Mouse (Mus musculus) myocyte (in vitro differentiated cells): ENCODE measurements at regions not wholly inside any gene's neighbourhood (a gene's known extent, or its start where the extent isn't known, plus 50 kb on each side); places are given as distances from the start of the nearest gene placed in this dataset.

Experiments
- H3K27me3 ChIP-seq: one replicate; pipeline ENCODE4 v1.6.1; 2011; ENCODE audit not compliant: control insufficient read depth, insufficient read depth, insufficient read length
- H3K36me3 ChIP-seq: one replicate; pipeline ENCODE4 v1.6.1; 2011; ENCODE audit not compliant: control insufficient read depth, insufficient read depth
- H3K4me2 ChIP-seq: one replicate; pipeline ENCODE4 v1.6.1; 2011; ENCODE audit warnings: low read depth, control low read depth
- H3K4me3 ChIP-seq: one replicate; pipeline ENCODE4 v1.5.1; 2011; ENCODE audit warnings: mild to moderate bottlenecking, control low read depth, moderate library complexity
- H3K79me2 ChIP-seq: one replicate; pipeline ENCODE4 v1.6.1; 2011; ENCODE audit not compliant: control insufficient read depth, insufficient read depth
- H3ac ChIP-seq: one replicate; pipeline ENCODE4 v1.6.1; 2011; ENCODE audit not compliant: control insufficient read depth, insufficient read length
- CEBPB ChIP-seq: IDR thresholded peaks from 2 replicates; pipeline ENCODE4 v1.6.1; 2011; ENCODE audit warnings: mild to moderate bottlenecking, moderate library complexity; ENCODE audit not compliant: poor library complexity, insufficient read depth, severe bottlenecking
- E2F4 ChIP-seq: IDR thresholded peaks from one replicate; pipeline ENCODE4 v1.6.1; 2011; ENCODE audit warnings: mild to moderate bottlenecking, control low read depth, moderate library complexity; ENCODE audit not compliant: insufficient read depth
- MAX ChIP-seq: IDR thresholded peaks from one replicate; pipeline ENCODE4 v1.6.1; 2011; ENCODE audit warnings: low read depth, mild to moderate bottlenecking, control low read depth
- MYOD1 ChIP-seq, 3 experiments: IDR thresholded peaks; one replicate each; pipeline ENCODE4 v1.6.1; 2011; ENCODE audit warnings: control low read depth in 2 of 3, low read depth in 2 of 3, mild to moderate bottlenecking in 2 of 3, moderate library complexity in 1 of 3; ENCODE audit not compliant: insufficient read length in 2 of 3, control insufficient read depth in 1 of 3
- MYOG ChIP-seq, 3 experiments: IDR thresholded peaks; one replicate each; pipeline ENCODE4 v1.6.1; 2011; ENCODE audit warnings: control low read depth in 2 of 3, low read depth in 2 of 3, mild to moderate bottlenecking in 2 of 3; ENCODE audit not compliant: insufficient read length in 2 of 3, control insufficient read depth in 1 of 3, insufficient read depth in 1 of 3
- POLR2A ChIP-seq: IDR thresholded peaks from one replicate; pipeline ENCODE4 v1.6.1; 2011; ENCODE audit warnings: low read depth, mild to moderate bottlenecking, control low read depth, moderate library complexity; ENCODE audit not compliant: insufficient read length
- POLR2AphosphoS2 ChIP-seq: IDR thresholded peaks from one replicate; pipeline ENCODE4 v1.6.1; 2011; ENCODE audit warnings: low read depth, control low read depth; ENCODE audit not compliant: insufficient read length
- REST ChIP-seq: IDR thresholded peaks from one replicate; pipeline ENCODE4 v1.6.1; 2011; ENCODE audit warnings: mild to moderate bottlenecking, control low read depth, moderate library complexity; ENCODE audit not compliant: insufficient read depth, insufficient read length
- SRF ChIP-seq: IDR thresholded peaks from one replicate; pipeline ENCODE4 v1.6.1; 2011; ENCODE audit warnings: low read depth; ENCODE audit not compliant: control insufficient read depth, insufficient read length
- TCF12 ChIP-seq: IDR thresholded peaks from one replicate; pipeline ENCODE4 v1.6.1; 2011; ENCODE audit warnings: mild to moderate bottlenecking, control low read depth; ENCODE audit not compliant: poor library complexity, insufficient read depth, severe bottlenecking
- TCF3 ChIP-seq: IDR thresholded peaks from one replicate; pipeline ENCODE4 v1.6.1; 2011; ENCODE audit warnings: low read depth, control low read depth; ENCODE audit not compliant: insufficient read length
- USF1 ChIP-seq: IDR thresholded peaks from one replicate; pipeline ENCODE4 v1.6.1; 2011; ENCODE audit warnings: low read depth, mild to moderate bottlenecking, control low read depth, moderate library complexity

GRCm38 (mm10) chr10:98684195-98684594 is 230.0 kb upstream of the Atp2b1 start:
- H3K79me2 ChIP-seq = no peaks in the 10 kb centered on the region
- no peaks in the 10 kb centered on the region for H3K27me3 ChIP-seq
- H3K36me3 ChIP-seq = no peaks in the 10 kb centered on the region
- no peak overlapping the region for H3K4me3 ChIP-seq
- TF ChIP-seq CEBPB (no peak), USF1 (no peak), TCF12 (no peak), TCF3 (no peak), POLR2AphosphoS2 (no peak), REST (no peak)
- no peak overlapping the region for H3ac ChIP-seq
- peak overlapping the region; percentile 19 for H3K4me2 ChIP-seq

GRCm38 (mm10) chr10:98684707-98685106 is 229.5 kb upstream of the Atp2b1 start:
- Histone ChIP-seq H3K4me3 (no peak overlapping the region), H3K36me3 (no peaks in the 10 kb centered on the region), H3ac (no peak overlapping the region), H3K4me2 (no peak overlapping the region), H3K27me3 (no peaks in the 10 kb centered on the region), H3K79me2 (no peaks in the 10 kb centered on the region)
- TF ChIP-seq E2F4 (no peak), TCF12 (no peak), SRF (no peak), USF1 (no peak), POLR2AphosphoS2 (no peak), MYOD1 (IDR thresholded peaks at IDR 0.05; ENCODE audit: control insufficient read depth in 1 of 3, insufficient read length in 2 of 3, low read depth in 2 of 3) (no peak), MAX (no peak), CEBPB (no peak), REST (no peak), POLR2A (no peak), TCF3 (no peak), MYOG (IDR thresholded peaks at IDR 0.05; ENCODE audit: control insufficient read depth in 1 of 3, insufficient read depth in 1 of 3, insufficient read length in 2 of 3, low read depth in 2 of 3) (no peak)

- no peaks in the 10 kb centered on the region for H3K79me2 ChIP-seq
- H3K27me3 ChIP-seq = no peaks in the 10 kb centered on the region
- TF ChIP-seq SRF = no peak
- no peak for TF ChIP-seq MYOD1 (IDR thresholded peaks at IDR 0.05; ENCODE audit: control insufficient read depth in 1 of 3, insufficient read length in 2 of 3, low read depth in 2 of 3)
- no peak for TF ChIP-seq POLR2A
- no peak for TF ChIP-seq CEBPB
- no peak for TF ChIP-seq REST
- TF ChIP-seq POLR2AphosphoS2 = no peak
- TF ChIP-seq USF1 = no peak
- TF ChIP-seq MYOG (IDR thresholded peaks at IDR 0.05; ENCODE audit: control insufficient read depth in 1 of 3, insufficient read depth in 1 of 3, insufficient read length in 2 of 3, low read depth in 2 of 3) = no peak
- TF ChIP-seq TCF12 = no peak
- TF ChIP-seq E2F4 = no peak
- H3K4me2 ChIP-seq = no peak overlapping the region
- no peak overlapping the region for H3K4me3 ChIP-seq
- no peaks in the 10 kb centered on the region for H3K36me3 ChIP-seq
- H3ac ChIP-seq = no peak overlapping the region
Measured at GRCm38 (mm10) chr10:98685739-98686138, 228.5 kb upstream of the Atp2b1 start.

- no peak overlapping the region for H3ac ChIP-seq
- H3K27me3 ChIP-seq = no peaks in the 10 kb centered on the region
- H3K4me2 ChIP-seq = no peak overlapping the region
- no peak overlapping the region for H3K4me3 ChIP-seq
- H3K36me3 ChIP-seq = no peaks in the 10 kb centered on the region
- TF ChIP-seq POLR2AphosphoS2 (no peak), MYOD1 (IDR thresholded peaks at IDR 0.05; ENCODE audit: control insufficient read depth in 1 of 3, insufficient read length in 2 of 3, low read depth in 2 of 3) (no peak), MYOG (IDR thresholded peaks at IDR 0.05; ENCODE audit: control insufficient read depth in 1 of 3, insufficient read depth in 1 of 3, insufficient read length in 2 of 3, low read depth in 2 of 3) (no peak), CEBPB (no peak)
- H3K79me2 ChIP-seq = no peaks in the 10 kb centered on the region
Measured at GRCm38 (mm10) chr10:98686370-98686769, 227.8 kb upstream of the Atp2b1 start.

GRCm38 (mm10) chr10:98691816-98692215 is 222.4 kb upstream of the Atp2b1 start:
- TF ChIP-seq TCF3 (no peak), POLR2AphosphoS2 (no peak), TCF12 (no peak), CEBPB (no peak), MYOD1 (IDR thresholded peaks at IDR 0.05; ENCODE audit: control insufficient read depth in 1 of 3, insufficient read length in 2 of 3, low read depth in 2 of 3) (no peak), REST (no peak), SRF (no peak), POLR2A (no peak), MYOG (IDR thresholded peaks at IDR 0.05; ENCODE audit: control insufficient read depth in 1 of 3, insufficient read depth in 1 of 3, insufficient read length in 2 of 3, low read depth in 2 of 3) (no peak), E2F4 (no peak), MAX (no peak), USF1 (no peak)
- Histone ChIP-seq H3K4me2 (no peak overlapping the region), H3K79me2 (no peaks in the 10 kb centered on the region), H3K4me3 (no peak overlapping the region), H3K36me3 (no peaks in the 10 kb centered on the region), H3K27me3 (no peaks in the 10 kb centered on the region), H3ac (no peak overlapping the region)
